Mouse (Mus musculus) mouse embryonic stem cell (cell line): ENCODE measurements around the gene Hipk2.

Source experiments
- in situ Hi-C, 2 experiments: fragments of 300-500 bp; cut with MboI; formaldehyde crosslinking; loops; 1 replicate in 1 of 2; 3 replicates in 1 of 2; pipeline ENCODE4 v1.14.3; 2019 to 2020; ENCODE audit warnings: low sequenced_read_pairs in 2 of 2, low pct_unique_long_range_greater_than_20kb in 1 of 2, mixed read lengths in 1 of 2; ENCODE audit not compliant: unreplicated experiment in 1 of 2

Gene Hipk2

DNA sequence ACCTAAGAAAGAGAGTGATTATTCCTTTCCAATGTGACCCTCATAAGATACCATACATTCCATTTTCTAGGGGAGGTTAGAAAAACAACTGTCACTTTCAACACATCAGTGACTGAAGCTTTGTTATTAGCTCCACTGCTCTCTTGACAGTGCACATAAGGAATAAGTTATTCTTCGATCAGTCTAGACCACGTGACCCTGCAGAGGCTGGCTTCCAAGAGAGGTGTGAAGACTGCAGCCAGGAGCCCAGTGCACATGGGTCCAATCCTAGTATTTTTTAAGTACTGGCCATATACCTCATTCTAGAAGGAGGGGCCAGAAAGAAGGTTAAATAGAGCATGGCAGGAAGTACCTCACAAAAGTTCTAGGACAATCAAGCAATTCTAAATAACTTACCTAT is 122.9 kb downstream of the Hipk2 start:
- in situ Hi-C loops: no loop called here

- in situ Hi-C loops: no loop called here
Measured at GRCm38 (mm10) chr6:38752495-38752894, 123.5 kb downstream of the Hipk2 start.

- in situ Hi-C loops: loop anchor here in 1 of 2 experiments (25.0 kb wide), 1 partner anchor 164 kb away; no protein-coding TSS in a partner anchor
Measured at GRCm38 (mm10) chr6:38748037-38748436, 127.9 kb downstream of the Hipk2 start.

- in situ Hi-C loops: loop anchor here in 1 of 2 experiments (25.0 kb wide), 1 partner anchor 169 kb away; no protein-coding TSS in a partner anchor
Measured at GRCm38 (mm10) chr6:38743351-38743750, 132.6 kb downstream of the Hipk2 start.

DNA sequence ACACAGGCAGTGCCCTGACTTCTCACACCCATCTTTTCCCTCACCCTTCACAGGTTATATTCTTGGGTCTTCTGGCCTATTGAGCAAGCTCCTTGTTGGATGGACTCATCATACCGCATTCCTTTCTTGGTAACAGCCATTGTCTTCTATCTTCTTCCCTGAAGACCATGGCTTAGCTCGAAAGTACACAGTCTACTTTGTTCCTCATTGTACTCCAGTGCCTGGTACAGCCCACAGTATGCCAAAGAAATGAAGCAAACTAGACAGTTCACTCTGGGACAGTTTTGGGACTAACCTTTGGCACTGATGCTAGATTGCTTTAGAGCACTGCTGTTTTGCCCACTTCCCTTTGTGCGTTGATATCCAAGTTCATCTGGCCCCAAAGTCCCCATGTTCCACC is 133.5 kb downstream of the Hipk2 start:
- in situ Hi-C loops: loop anchor here in 1 of 2 experiments (25.0 kb wide), 1 partner anchor 170 kb away; no protein-coding TSS in a partner anchor

GRCm38 (mm10) chr6:38741024-38741423 is 134.9 kb downstream of the Hipk2 start:
- in situ Hi-C loops: loop anchor here in 1 of 2 experiments (25.0 kb wide), 1 partner anchor 171 kb away; no protein-coding TSS in a partner anchor

DNA sequence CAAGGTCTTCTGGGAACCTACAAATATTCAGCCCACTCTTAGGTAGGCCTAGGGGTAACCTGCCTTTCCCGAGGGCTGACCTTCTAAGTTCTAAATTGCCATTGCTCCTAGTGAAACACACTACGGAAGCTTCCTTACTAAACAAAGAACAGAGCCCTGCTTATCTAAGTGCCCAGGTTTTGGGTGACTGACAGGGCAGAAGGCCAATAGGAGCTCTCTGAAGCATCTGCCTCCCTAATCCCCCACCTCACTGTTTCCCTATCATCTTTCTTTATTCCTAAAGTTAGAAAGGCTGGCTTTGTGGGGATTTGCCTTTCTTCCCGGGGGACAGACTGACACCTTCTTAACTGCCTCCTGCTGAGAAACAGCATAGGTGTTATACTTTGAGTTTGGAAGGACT is 136.7 kb downstream of the Hipk2 start:
- in situ Hi-C loops: loop anchor here in 1 of 2 experiments (25.0 kb wide), 1 partner anchor 173 kb away; no protein-coding TSS in a partner anchor

- in situ Hi-C loops: loop anchor here in 1 of 2 experiments (25.0 kb wide), 1 partner anchor 175 kb away; no protein-coding TSS in a partner anchor
Measured at GRCm38 (mm10) chr6:38737763-38738162, 138.2 kb downstream of the Hipk2 start.

GRCm38 (mm10) chr6:38736240-38736639 is 139.7 kb downstream of the Hipk2 start:
- in situ Hi-C loops: loop anchor here in 1 of 2 experiments (25.0 kb wide), 1 partner anchor 176 kb away; no protein-coding TSS in a partner anchor

GRCm38 (mm10) chr6:38732681-38733080 is 143.3 kb downstream of the Hipk2 start:
- in situ Hi-C loops: loop anchor here in 1 of 2 experiments (25.0 kb wide), 1 partner anchor 180 kb away; no protein-coding TSS in a partner anchor

GRCm38 (mm10) chr6:38730169-38731146 is 145.5 kb downstream of the Hipk2 start:
- in situ Hi-C loops: loop anchor here in 1 of 2 experiments (25.0 kb wide), 1 partner anchor 182 kb away; no protein-coding TSS in a partner anchor

- in situ Hi-C loops: loop anchor here in 1 of 2 experiments (25.0 kb wide), 1 partner anchor 187 kb away; no protein-coding TSS in a partner anchor
Measured at GRCm38 (mm10) chr6:38725515-38725914, 150.4 kb downstream of the Hipk2 start.

- in situ Hi-C loops: no loop called here
Measured at GRCm38 (mm10) chr6:38721361-38721760, 154.6 kb downstream of the Hipk2 start.

DNA sequence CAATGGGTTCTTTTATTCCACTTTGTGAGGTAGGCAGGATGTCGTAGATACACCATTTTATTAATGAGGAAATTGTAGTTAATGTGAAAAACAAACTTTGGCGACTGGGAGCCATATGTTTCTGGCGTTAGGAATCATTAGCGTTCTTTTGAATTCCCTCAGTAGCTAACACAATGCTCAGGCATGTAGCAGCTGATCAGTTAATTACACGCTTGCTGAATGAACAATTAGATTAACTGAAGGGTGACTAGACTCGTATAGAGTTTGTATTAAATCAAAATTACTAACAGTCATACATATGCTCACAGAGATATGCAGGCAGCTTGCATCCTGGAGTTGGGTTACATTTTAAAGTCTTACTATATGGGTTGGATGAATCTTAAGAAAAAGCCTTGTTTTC is 156.7 kb downstream of the Hipk2 start:
- in situ Hi-C loops: no loop called here

- in situ Hi-C loops: no loop called here
Measured at GRCm38 (mm10) chr6:38718625-38719024, 157.3 kb downstream of the Hipk2 start.

DNA sequence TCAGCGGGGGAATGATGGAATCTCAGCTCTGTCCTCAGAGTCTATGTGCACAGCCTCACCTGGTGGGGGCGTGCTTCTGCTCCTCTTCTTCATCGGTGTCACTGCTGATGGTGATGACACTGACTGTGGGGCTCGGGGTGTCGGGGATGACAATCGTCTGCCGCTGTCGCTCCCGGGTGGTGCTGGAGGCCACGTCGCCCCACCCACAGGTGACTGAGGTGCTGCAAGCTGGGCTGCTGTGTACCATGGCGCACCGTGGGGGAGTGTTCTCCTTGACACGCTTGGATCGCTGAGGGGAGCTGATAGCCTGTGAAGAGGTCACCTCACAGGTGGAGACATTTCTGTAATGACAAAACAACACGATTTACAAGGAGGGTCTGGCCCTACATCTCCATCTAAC is 160.1 kb downstream of the Hipk2 start:
- in situ Hi-C loops: no loop called here

GRCm38 (mm10) chr6:38713957-38714898 is 161.7 kb downstream of the Hipk2 start:
- in situ Hi-C loops: no loop called here

GRCm38 (mm10) chr6:38710449-38710848 is 165.5 kb downstream of the Hipk2 start:
- in situ Hi-C loops: no loop called here
